Mouse (Mus musculus) kidney, postnatal 0 days (tissue): ENCODE results near the gene Palm3. TPM values are rescaled to one million over a fixed set of nuclear protein-coding genes. Genes with fewer than 3 reads are reported as not detected.
A peak's percentile ranks its signal among the peaks of the same experiment; 100 is the strongest.

ENCODE experiments used
- ATAC-seq: fragments of 200-750 bp; cut with Nextera tagmentation; replicated peaks from 2 replicates; pipeline ENCODE4 v1.8.0; 2017; ENCODE audit warnings: low read depth, moderate number of reproducible peaks, moderate TSS enrichment, moderate library complexity; ENCODE audit not compliant: low FRiP score
- DNase-seq: peaks from one replicate; pipeline ENCODE4 v3.0.0-alpha.2; 2016; ENCODE audit warnings: low spot score
- H3K27ac ChIP-seq: fragments of 300-500 bp; sonication (generic); 2 replicates; pipeline ENCODE4 v1.5.1; 2014; ENCODE audit warnings: mild to moderate bottlenecking
- H3K27me3 ChIP-seq: fragments of 300-500 bp; sonication (generic); 2 replicates; pipeline ENCODE4 v1.6.1; 2014; ENCODE audit warnings: low read length, mixed read lengths; ENCODE audit not compliant: insufficient read depth
- H3K36me3 ChIP-seq: fragments of 300-500 bp; sonication (generic); 2 replicates; pipeline ENCODE4 v1.6.1; 2014; ENCODE audit warnings: low read length, mixed read lengths; ENCODE audit not compliant: insufficient read depth
- H3K4me1 ChIP-seq: fragments of 300-500 bp; sonication (generic); replicated peaks from 2 replicates; pipeline ENCODE4 v1.6.1; 2014; ENCODE audit warnings: antibody characterized with exemption, low read length, mixed read lengths; ENCODE audit not compliant: insufficient read depth
- H3K4me2 ChIP-seq: fragments of 300-500 bp; sonication (generic); 2 replicates; pipeline ENCODE4 v1.6.1; 2014; ENCODE audit warnings: mild to moderate bottlenecking, low read length, moderate library complexity, mixed read lengths
- H3K4me3 ChIP-seq: fragments of 300-500 bp; sonication (generic); replicated peaks from 2 replicates; pipeline ENCODE4 v1.5.1; 2014; ENCODE audit warnings: low read depth, low read length
- H3K9ac ChIP-seq: fragments of 300-500 bp; sonication (generic); 2 replicates; pipeline ENCODE4 v1.6.1; 2014; ENCODE audit warnings: low read depth, low read length
- H3K9me3 ChIP-seq: fragments of 300-500 bp; sonication (generic); replicated peaks from 2 replicates; pipeline ENCODE4 v1.6.1; 2016; ENCODE audit warnings: low read length, inconsistent platforms, mixed read lengths
- CTCF ChIP-seq: IDR thresholded peaks from 2 replicates; pipeline ENCODE4 v1.5.1; 2016; ENCODE audit warnings: antibody characterized with exemption, low read depth, mild to moderate bottlenecking, moderate library complexity
- WGBS: fragments of 180-500 bp; shearing (Covaris S2); extraction: QIAGEN DNeasy Blood & Tissue Kit; methylation state at CpG from one replicate; pipeline ENCODE4 v1.1.7; 2014; 5-methylcytosine and 5-hydroxymethylcytosine counted together
- microRNA counts: library from miRNA; unstranded; fragments of <30 nt; microRNA quantifications from one replicate; lab custom pipeline; 2015
- microRNA-seq: library from miRNA; unstranded; fragments of <30 nt; microRNA quantifications from one replicate; pipeline ENCODE4, GENCODE M21; 2016
- polyA plus RNA-seq: library from polyadenylated mRNA; unstranded; fragments of >200 nt; fragmentation: Nextera tagmentation; extraction: Ambion mirVana; gene quantifications from 2 replicates; pipeline ENCODE4 v1.2.1, GENCODE M21; 2015

Gene Palm3
- polyA plus RNA-seq, 1 experiment from 2014 or later, result 12.7 TPM

DNA sequence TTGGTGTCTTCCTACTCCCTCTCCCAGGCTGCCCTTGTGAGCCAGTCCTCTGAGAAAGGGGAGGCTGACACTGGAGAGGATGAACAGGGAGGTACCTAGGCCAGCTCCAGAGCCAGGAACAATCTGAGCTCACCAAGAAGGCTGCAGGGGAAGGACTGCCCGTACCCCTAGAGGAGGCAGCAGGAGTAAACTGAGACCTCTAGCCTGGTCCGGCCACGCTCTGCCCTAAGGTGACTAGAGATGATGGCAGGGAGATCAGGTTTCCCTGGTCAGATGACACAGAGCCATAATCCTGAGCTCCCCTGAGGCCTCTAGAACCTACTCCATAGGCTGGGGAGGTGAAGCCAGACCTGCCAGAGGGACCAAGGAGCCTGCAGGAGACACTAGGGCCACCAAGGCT, 55.6 kb downstream of the Palm3 start:
- WGBS, result 47% methylated on average over 3 of the region's 3 CpGs
- Histone ChIP-seq H3K9ac (no peak overlapping the region), H3K4me2 (no peak overlapping the region), H3K4me3 (no peak overlapping the region), H3K4me1 (peaks cover 8% of the 10 kb centered on the region; the same call in 1 of the 2 replicates), H3K27me3 (no peaks in the 10 kb centered on the region), H3K36me3 (peaks cover 17% of the 10 kb centered on the region), H3K9me3 (no peaks in the 10 kb centered on the region), H3K27ac (no peak overlapping the region)
- DNase-seq (peak; percentile 30), ATAC-seq (no peak)
- no peak for TF ChIP-seq CTCF

DNA sequence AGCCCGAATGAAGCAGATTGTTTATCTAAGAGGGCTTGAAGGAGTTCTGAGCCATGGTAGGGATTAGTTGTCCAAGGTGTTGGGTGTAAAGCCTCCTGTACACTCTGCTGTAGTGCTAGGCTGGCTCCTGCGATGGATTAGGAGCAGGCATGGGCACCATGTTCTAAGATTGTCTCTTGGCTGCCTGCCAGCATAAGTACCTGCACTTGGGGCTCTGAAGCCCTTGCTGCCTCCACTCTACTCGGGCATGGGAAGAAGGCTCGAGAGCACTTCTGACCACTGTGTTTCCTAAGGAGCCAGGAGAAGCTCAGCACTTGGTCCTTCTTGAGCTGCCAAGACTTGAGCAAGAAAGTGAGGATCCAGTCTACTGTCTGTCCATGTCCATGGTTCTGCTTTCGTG, 57.9 kb downstream of the Palm3 start:
- no peaks in the 10 kb centered on the region for H3K9me3 ChIP-seq
- no peak for TF ChIP-seq CTCF
- no peak for DNase-seq
- peaks cover 36% of the 10 kb centered on the region for H3K36me3 ChIP-seq
- H3K27ac ChIP-seq, result no peak overlapping the region
- 78% methylated on average over 5 of the region's 5 CpGs for WGBS
- ATAC-seq, result no peak
- H3K4me1 ChIP-seq, result no peaks in the 10 kb centered on the region
- no peak overlapping the region for H3K4me3 ChIP-seq
- H3K27me3 ChIP-seq, result no peaks in the 10 kb centered on the region
- H3K9ac ChIP-seq, result no peak overlapping the region
- no peak overlapping the region for H3K4me2 ChIP-seq

MicroRNAs within 50 kb of the gene (microRNA counts, 519-probe panel; counts per million panel counts)
- 330 counts per million, percentile 68 among the panel's probes with 10 or more counts for microRNA mmu-miR-1199 (lab: Ali Mortazavi, UCI)

Small RNA genes within 50 kb of the gene (microRNA-seq; reads per million reads assigned to microRNA genes)
- gene Mir1199 (6.2 reads per million, percentile 18 among the genes with 10 or more reads in this experiment), gene Mir8111 (1.8 reads per million)

Other genes starting within 250 kb of the Palm3 start
- 11.5 and 14.4 TPM in 2 replicates for gene Adgrl1, start 121.4 kb upstream of the Palm3 start, polyA plus RNA-seq
- 0.46 and 0.47 TPM in 2 replicates for gene Gm10644, start 66.3 kb upstream of the Palm3 start, polyA plus RNA-seq
- gene Asf1b, start 66.0 kb upstream of the Palm3 start, polyA plus RNA-seq, result 23.0 and 27.8 TPM in 2 replicates
- gene Prkaca, start 48.5 kb upstream of the Palm3 start, polyA plus RNA-seq, result 104 and 109 TPM in 2 replicates
- 6.7 and 7.2 TPM in 2 replicates for gene Samd1, start 23.8 kb upstream of the Palm3 start, polyA plus RNA-seq
- gene 1700067K01Rik, start 20.0 kb upstream of the Palm3 start, polyA plus RNA-seq, result 1.1 and 1.7 TPM in 2 replicates
- 15.8 and 21.0 TPM in 2 replicates for gene 2210011C24Rik, start 9.3 kb upstream of the Palm3 start, polyA plus RNA-seq
- gene Il27ra, start 21.1 kb downstream of the Palm3 start, polyA plus RNA-seq, result 1.2 and 1.3 TPM in 2 replicates
- gene Rln3, start 23.5 kb downstream of the Palm3 start, polyA plus RNA-seq, result not detected in 2 replicates
- 1.8 TPM in 2 replicates for gene Gm10643, start 43.7 kb downstream of the Palm3 start, polyA plus RNA-seq
- gene Rfx1, start 45.4 kb downstream of the Palm3 start, polyA plus RNA-seq, result 6.7 and 7.4 TPM in 2 replicates
- 7.5 TPM in 2 replicates for gene Dcaf15, start 83.3 kb downstream of the Palm3 start, polyA plus RNA-seq
- gene Podnl1, start 104.5 kb downstream of the Palm3 start, polyA plus RNA-seq, result 0.05 and 0.14 TPM in 2 replicates
- gene Cc2d1a, start 126.5 kb downstream of the Palm3 start, polyA plus RNA-seq, result 17.2 and 19.1 TPM in 2 replicates
- gene 4930432K21Rik, start 126.6 kb downstream of the Palm3 start, polyA plus RNA-seq, result 1.3 and 1.6 TPM in 2 replicates
- 8.6 and 9.6 TPM in 2 replicates for gene Nanos3, start 163.7 kb downstream of the Palm3 start, polyA plus RNA-seq
- 10.5 and 11.0 TPM in 2 replicates for gene Zswim4, start 215.6 kb downstream of the Palm3 start, polyA plus RNA-seq
- gene D8Ertd738e, start 228.2 kb downstream of the Palm3 start, polyA plus RNA-seq, result 373 and 388 TPM in 2 replicates
- 80.4 and 81.6 TPM in 2 replicates for gene Mri1, start 235.9 kb downstream of the Palm3 start, polyA plus RNA-seq
- gene Ccdc130, start 248.9 kb downstream of the Palm3 start, polyA plus RNA-seq, result 17.4 and 20.2 TPM in 2 replicates